In genomic region chr16:5307249-5307605, GRCm38 (mm10) we compare ENCODE assay signal across 8 mouse cellular contexts. TPM values are rescaled to one million over a fixed set of nuclear protein-coding genes. Genes with fewer than 3 reads are reported as not detected.
A peak's percentile ranks its signal among the peaks of the same experiment; 100 is the strongest.
DNase-seq lines count a peak whose midpoint lies in the region; ATAC-seq and TF ChIP-seq lines count a peak whose summit lies in the region.

No protein-coding gene starts in this region.

- H3K4me2 ChIP-seq in heart, postnatal 0 days (ENCODE audit: low read depth, low read length), result peak overlapping the region; percentile 66
- H3K4me2 ChIP-seq in hindbrain, embryonic 12.5 days (replicated peaks), result peak overlapping the region; percentile 96
- H3K4me2 ChIP-seq in midbrain, embryonic 15.5 days, result peak overlapping the region; percentile 95

- TF ChIP-seq EP300 in heart, postnatal 0 days (IDR thresholded peaks at IDR 0.05; ENCODE audit: low read depth), result no peak

- H3K4me3 ChIP-seq in heart, postnatal 0 days (ENCODE audit: low read depth, low read length), result peak overlapping the region; percentile 38; the same call in 1 of the 2 replicates
- H3K4me3 ChIP-seq in hindbrain, embryonic 12.5 days, result peak overlapping the region; percentile 45
- peak overlapping the region; percentile 47 for H3K4me3 ChIP-seq in midbrain, embryonic 15.5 days

- no peaks in the 10 kb centered on the region for H3K36me3 ChIP-seq in heart, postnatal 0 days (replicated peaks; ENCODE audit: control insufficient read depth, insufficient read depth, low read length)
- no peaks in the 10 kb centered on the region for H3K36me3 ChIP-seq in hindbrain, embryonic 12.5 days
- H3K36me3 ChIP-seq in midbrain, embryonic 15.5 days (replicated peaks), result no peaks in the 10 kb centered on the region

- no peak overlapping the region for H3K27ac ChIP-seq in heart, postnatal 0 days (ENCODE audit: low read depth)
- H3K27ac ChIP-seq in hindbrain, embryonic 12.5 days, result no peak overlapping the region
- H3K27ac ChIP-seq in midbrain, embryonic 15.5 days, result no peak overlapping the region

- no peak for DNase-seq in heart, postnatal 0 days (ENCODE audit: low spot score)
- no peak for DNase-seq in heart, postnatal 14 days
- DNase-seq in right cerebral cortex, postnatal 25 days, result no peak
- DNase-seq in kidney, postnatal 14 days, result no peak
- DNase-seq in frontal cortex, postnatal 36 days (ENCODE audit: low spot score in 2 of 2), result no peak

- intact Hi-C loops in heart, postnatal 14 days (cut with DNase I), result no loop called here

- H3K4me1 ChIP-seq in heart, postnatal 0 days (ENCODE audit: control insufficient read depth, insufficient read depth), result no peaks in the 10 kb centered on the region
- H3K4me1 ChIP-seq in hindbrain, embryonic 12.5 days, result peaks cover 4% of the 10 kb centered on the region; the same call in 1 of the 2 replicates
- H3K4me1 ChIP-seq in midbrain, embryonic 15.5 days, result peaks cover 9% of the 10 kb centered on the region

- no peak for TF ChIP-seq CTCF in heart, postnatal 0 days (IDR thresholded peaks at IDR 0.05; ENCODE audit: low read depth)

- no peak overlapping the region for H3K9ac ChIP-seq in heart, postnatal 0 days (replicated peaks; ENCODE audit: low read depth, low read length)
- H3K9ac ChIP-seq in hindbrain, embryonic 12.5 days, result peak overlapping the region; percentile 68
- H3K9ac ChIP-seq in midbrain, embryonic 15.5 days, result peak overlapping the region; percentile 70; the same call in 1 of the 2 replicates

- ATAC-seq in heart, postnatal 0 days (ENCODE audit: insufficient read depth, low read depth), result no peak
- peak; percentile 15 for ATAC-seq in common myeloid progenitor, adult 5-6 weeks (replicated peaks; ENCODE audit: low read depth, poor library complexity, severe bottlenecking)
- peak; percentile 54 for ATAC-seq in hindbrain, embryonic 12.5 days (ENCODE audit: low FRiP score)
- ATAC-seq in midbrain, embryonic 15.5 days (replicated peaks), result no peak

- H3K9me3 ChIP-seq in heart, postnatal 0 days (replicated peaks; ENCODE audit: control insufficient read depth, low read length), result no peaks in the 10 kb centered on the region
- no peaks in the 10 kb centered on the region for H3K9me3 ChIP-seq in hindbrain, embryonic 12.5 days (replicated peaks)
- no peaks in the 10 kb centered on the region for H3K9me3 ChIP-seq in midbrain, embryonic 15.5 days

- peaks cover 20% of the 10 kb centered on the region for H3K27me3 ChIP-seq in heart, postnatal 0 days (ENCODE audit: control insufficient read depth, insufficient read depth, low read length)
- peaks cover 22% of the 10 kb centered on the region for H3K27me3 ChIP-seq in hindbrain, embryonic 12.5 days
- peaks cover 11% of the 10 kb centered on the region for H3K27me3 ChIP-seq in midbrain, embryonic 15.5 days (replicated peaks)

- WGBS in heart, postnatal 0 days, result 75% methylated on average over 7 of the region's 7 CpGs
- WGBS in hindbrain, embryonic 12.5 days, result 63% methylated on average over 7 of the region's 7 CpGs
- 51% methylated on average over 7 of the region's 7 CpGs for WGBS in midbrain, embryonic 15.5 days

RNA-seq across cellular contexts. Expression of gene Eef2kmt, which starts 51.4 kb away (rescaled TPM):
- 26.4 and 44.2 TPM in 2 replicates for total RNA-seq in heart, postnatal 0 days (2014; rRNA removed; ENCODE audit: low replicate concordance)
- 20.2 and 23.3 TPM in 2 replicates for polyA plus RNA-seq in heart, postnatal 0 days (2015; fragmentation: Nextera tagmentation; extraction: Ambion mirVana)
- 1 to 10 TPM; 9.2 to 9.3 TPM for total RNA-seq in heart, postnatal 14 days (2021)
- total RNA-seq in common myeloid progenitor, adult 5-6 weeks (2017), result 16.9 and 30.5 TPM in 2 replicates
- 9.5 and 11.6 TPM in 2 replicates for polyA plus RNA-seq in hindbrain, embryonic 12.5 days (2016; fragmentation: Nextera tagmentation; extraction: Ambion mirVana)
- polyA plus RNA-seq in midbrain, embryonic 15.5 days (2015; fragmentation: Nextera tagmentation; extraction: Ambion mirVana), result 6.9 and 7.7 TPM in 2 replicates

Comparison
In these comparisons a context has a peak if more than half of its experiments do, and no peak if none do; other contexts are left out.
1. ATAC-seq: peak in common myeloid progenitor, adult 5-6 weeks (single experiment) and hindbrain, embryonic 12.5 days (single experiment); none in heart, postnatal 0 days (single experiment) and midbrain, embryonic 15.5 days (single experiment).
2. Peak in every context shown above with its lines, with median percentiles within 50 percentile points of each other: H3K4me2 ChIP-seq and H3K4me3 ChIP-seq.